Mouse (Mus musculus) embryonic facial prominence, embryonic 15.5 days (tissue): ENCODE measurements around the gene Mecom. TPM values are rescaled to one million over a fixed set of nuclear protein-coding genes. Genes with fewer than 3 reads are reported as not detected.

ENCODE experiments used
- ATAC-seq: fragments of 200-750 bp; cut with Nextera tagmentation; 2 replicates; pipeline ENCODE4 v1.8.0; 2017; ENCODE audit warnings: low read depth, moderate TSS enrichment; ENCODE audit not compliant: insufficient number of reproducible peaks, low FRiP score, low TSS enrichment
- H3K27ac ChIP-seq: fragments of 300-500 bp; sonication (generic); replicated peaks from 2 replicates; pipeline ENCODE4 v1.5.1; 2015; ENCODE audit warnings: mild to moderate bottlenecking, inconsistent platforms
- H3K27me3 ChIP-seq: fragments of 300-500 bp; sonication (generic); 2 replicates; pipeline ENCODE4 v1.6.1; 2015; ENCODE audit warnings: inconsistent platforms
- H3K36me3 ChIP-seq: fragments of 300-500 bp; sonication (generic); 2 replicates; pipeline ENCODE4 v1.6.1; 2015; ENCODE audit warnings: mild to moderate bottlenecking, inconsistent platforms
- H3K4me1 ChIP-seq: fragments of 300-500 bp; sonication (generic); 2 replicates; pipeline ENCODE4 v1.6.1; 2015; ENCODE audit warnings: inconsistent platforms
- H3K4me2 ChIP-seq: fragments of 300-500 bp; sonication (generic); replicated peaks from 2 replicates; pipeline ENCODE4 v1.6.1; 2015; ENCODE audit warnings: mild to moderate bottlenecking, inconsistent platforms
- H3K4me3 ChIP-seq: fragments of 300-500 bp; sonication (generic); replicated peaks from 2 replicates; pipeline ENCODE4 v1.5.1; 2015; ENCODE audit warnings: mild to moderate bottlenecking, inconsistent platforms
- H3K9ac ChIP-seq: fragments of 300-500 bp; sonication (generic); 2 replicates; pipeline ENCODE4 v1.6.1; 2015; ENCODE audit warnings: inconsistent platforms
- H3K9me3 ChIP-seq: fragments of 300-500 bp; sonication (generic); replicated peaks from 2 replicates; pipeline ENCODE4 v1.6.1; 2016; ENCODE audit warnings: inconsistent platforms
- WGBS: fragments of 180-500 bp; shearing (Covaris S2); methylation state at CpG from one replicate; pipeline ENCODE4 v1.1.7; 2015; 5-methylcytosine and 5-hydroxymethylcytosine counted together
- polyA plus RNA-seq: library from polyadenylated mRNA; unstranded; fragments of >200 nt; fragmentation: Nextera tagmentation; extraction: Ambion mirVana; gene quantifications from 2 replicates; pipeline ENCODE4 v1.2.1, GENCODE M21; 2015

Gene Mecom
- polyA plus RNA-seq, 1 experiment from 2014 or later = 8.8 TPM

GRCm38 (mm10) chr3:30160961-30161670 lies 386.7 kb downstream of the Mecom start:
- no peak overlapping the region for H3K27ac ChIP-seq
- no peak overlapping the region for H3K4me3 ChIP-seq
- H3K9ac ChIP-seq = no peak overlapping the region
- no peak overlapping the region for H3K4me2 ChIP-seq
- no peak for ATAC-seq
- WGBS = 62% methylated on average over 5 of the region's 5 CpGs
- no peaks in the 10 kb centered on the region for H3K4me1 ChIP-seq
- no peaks in the 10 kb centered on the region for H3K27me3 ChIP-seq
- no peaks in the 10 kb centered on the region for H3K9me3 ChIP-seq
- no peaks in the 10 kb centered on the region for H3K36me3 ChIP-seq

GRCm38 (mm10) chr3:30160346-30160745 lies 387.5 kb downstream of the Mecom start:
- Histone ChIP-seq H3K27ac (no peak overlapping the region), H3K4me1 (no peaks in the 10 kb centered on the region)
- no peak for ATAC-seq

GRCm38 (mm10) chr3:30157128-30157670 lies 390.6 kb downstream of the Mecom start:
- ATAC-seq = no peak
- no peak overlapping the region for H3K4me2 ChIP-seq
- H3K36me3 ChIP-seq = no peaks in the 10 kb centered on the region
- H3K4me1 ChIP-seq = no peaks in the 10 kb centered on the region
- H3K9me3 ChIP-seq = no peaks in the 10 kb centered on the region
- WGBS = 74% methylated on average over 7 of the region's 7 CpGs
- no peak overlapping the region for H3K4me3 ChIP-seq
- no peaks in the 10 kb centered on the region for H3K27me3 ChIP-seq
- no peak overlapping the region for H3K9ac ChIP-seq
- H3K27ac ChIP-seq = no peak overlapping the region

More at GRCm38 (mm10) chr3:30160346-30160745, 387.5 kb downstream of the Mecom start:
- WGBS = 79% methylated on average over 5 of the region's 5 CpGs
- Histone ChIP-seq H3K9ac (no peak overlapping the region), H3K4me3 (no peak overlapping the region), H3K9me3 (no peaks in the 10 kb centered on the region), H3K36me3 (no peaks in the 10 kb centered on the region), H3K27me3 (no peaks in the 10 kb centered on the region), H3K4me2 (no peak overlapping the region)

- Histone ChIP-seq H3K4me1 (no peaks in the 10 kb centered on the region), H3K9ac (no peak overlapping the region), H3K27ac (no peak overlapping the region), H3K4me2 (no peak overlapping the region), H3K27me3 (no peaks in the 10 kb centered on the region), H3K36me3 (no peaks in the 10 kb centered on the region), H3K9me3 (no peaks in the 10 kb centered on the region), H3K4me3 (no peak overlapping the region)
- ATAC-seq = no peak
- 60% methylated on average over 7 of the region's 7 CpGs for WGBS
These were observed 393.4 kb downstream of the Mecom start for GRCm38 (mm10) chr3:30154390-30154789.

- no peak overlapping the region for H3K9ac ChIP-seq
- H3K27me3 ChIP-seq = no peaks in the 10 kb centered on the region
- H3K9me3 ChIP-seq = no peaks in the 10 kb centered on the region
- no peak for ATAC-seq
- no peak overlapping the region for H3K4me3 ChIP-seq
- 63% methylated on average over 3 of the region's 3 CpGs for WGBS
- H3K4me1 ChIP-seq = no peaks in the 10 kb centered on the region
- no peak overlapping the region for H3K27ac ChIP-seq
- H3K4me2 ChIP-seq = no peak overlapping the region
- H3K36me3 ChIP-seq = no peaks in the 10 kb centered on the region
These were observed 393.9 kb downstream of the Mecom start for GRCm38 (mm10) chr3:30153923-30154331.

- no peak overlapping the region for H3K27ac ChIP-seq
- no peaks in the 10 kb centered on the region for H3K4me1 ChIP-seq
- WGBS = 82% methylated on average over 4 of the region's 4 CpGs
- no peak overlapping the region for H3K4me3 ChIP-seq
- H3K4me2 ChIP-seq = no peak overlapping the region
- no peak for ATAC-seq
- no peak overlapping the region for H3K9ac ChIP-seq
- H3K9me3 ChIP-seq = no peaks in the 10 kb centered on the region
- H3K36me3 ChIP-seq = no peaks in the 10 kb centered on the region
- H3K27me3 ChIP-seq = no peaks in the 10 kb centered on the region
These were observed 397.7 kb downstream of the Mecom start for GRCm38 (mm10) chr3:30150071-30150470.

- WGBS = 88% methylated on average over 8 of the region's 8 CpGs
- no peak overlapping the region for H3K4me3 ChIP-seq
- H3K36me3 ChIP-seq = no peaks in the 10 kb centered on the region
- H3K4me1 ChIP-seq = 0 out of 2 replicates have a peak, but pooled peaks cover 5% of the 10 kb centered on the region
- no peaks in the 10 kb centered on the region for H3K9me3 ChIP-seq
- no peak overlapping the region for H3K4me2 ChIP-seq
- no peak for ATAC-seq
- H3K27ac ChIP-seq = no peak overlapping the region
- no peak overlapping the region for H3K9ac ChIP-seq
- H3K27me3 ChIP-seq = no peaks in the 10 kb centered on the region
These were observed 399.3 kb downstream of the Mecom start for GRCm38 (mm10) chr3:30148378-30149079.

- ATAC-seq = no peak
- H3K27me3 ChIP-seq = no peaks in the 10 kb centered on the region
- 82% methylated on average over 5 of the region's 5 CpGs for WGBS
- H3K4me3 ChIP-seq = no peak overlapping the region
- H3K4me1 ChIP-seq = 0 out of 2 replicates have a peak, but pooled peaks cover 5% of the 10 kb centered on the region
- H3K27ac ChIP-seq = no peak overlapping the region
- no peaks in the 10 kb centered on the region for H3K36me3 ChIP-seq
- H3K9ac ChIP-seq = no peak overlapping the region
- H3K9me3 ChIP-seq = no peaks in the 10 kb centered on the region
- no peak overlapping the region for H3K4me2 ChIP-seq
These were observed 402.8 kb downstream of the Mecom start for GRCm38 (mm10) chr3:30145051-30145450.

- Histone ChIP-seq H3K4me1 (0 out of 2 replicates have a peak, but pooled peaks cover 5% of the 10 kb centered on the region), H3K36me3 (no peaks in the 10 kb centered on the region), H3K27ac (no peak overlapping the region), H3K27me3 (no peaks in the 10 kb centered on the region), H3K4me2 (no peak overlapping the region), H3K4me3 (no peak overlapping the region), H3K9me3 (no peaks in the 10 kb centered on the region), H3K9ac (no peak overlapping the region)
- 28% methylated on average over 11 of the region's 11 CpGs for WGBS
- no peak for ATAC-seq
These were observed 403.8 kb downstream of the Mecom start for GRCm38 (mm10) chr3:30143961-30144411.

GRCm38 (mm10) chr3:30143440-30143839 lies 404.4 kb downstream of the Mecom start:
- Histone ChIP-seq H3K4me3 (no peak overlapping the region), H3K4me1 (0 out of 2 replicates have a peak, but pooled peaks cover 5% of the 10 kb centered on the region), H3K36me3 (no peaks in the 10 kb centered on the region), H3K9me3 (no peaks in the 10 kb centered on the region), H3K9ac (no peak overlapping the region), H3K27ac (no peak overlapping the region), H3K27me3 (no peaks in the 10 kb centered on the region), H3K4me2 (no peak overlapping the region)
- no peak for ATAC-seq
- WGBS = 89% methylated on average over 2 of the region's 2 CpGs

GRCm38 (mm10) chr3:30140349-30140748 lies 407.5 kb downstream of the Mecom start:
- Histone ChIP-seq H3K27me3 (no peaks in the 10 kb centered on the region), H3K9me3 (no peaks in the 10 kb centered on the region), H3K4me1 (0 out of 2 replicates have a peak, but pooled peaks cover 5% of the 10 kb centered on the region), H3K9ac (no peak overlapping the region), H3K4me2 (no peak overlapping the region), H3K36me3 (no peaks in the 10 kb centered on the region), H3K4me3 (no peak overlapping the region), H3K27ac (no peak overlapping the region)
- 82% methylated on average over 5 of the region's 5 CpGs for WGBS
- ATAC-seq = no peak
